In genomic region chr7:109507119-109507518, GRCm38 (mm10) we compare ENCODE assay signal across 11 mouse cellular contexts. TPM values are rescaled to one million over a fixed set of nuclear protein-coding genes. Genes with fewer than 3 reads are reported as not detected.
DNase-seq lines count a peak whose midpoint lies in the region; ATAC-seq and TF ChIP-seq lines count a peak whose summit lies in the region.
"Had no signal": no experiment of that assay in that cellular context is flagged by ENCODE, and none has a peak within 500 bp of the region (broad histone marks: within the 10 kb centered on the region; RNA-seq: fewer than 3 reads in every experiment).

No protein-coding gene starts in this region.

- peak; percentile 14 for DNase-seq in lung, postnatal 0 days (ENCODE audit: low spot score)
- no peak for DNase-seq in lung, postnatal 14 days
- no peak for DNase-seq in forebrain, embryonic 10.5 days (ENCODE audit: extremely low spot score, low spot score)
- DNase-seq in limb, embryonic 11.5 days (ENCODE audit: low spot score), result peak; percentile 60
- peak; percentile 43 for DNase-seq in retina, embryonic 14.5 days (ENCODE audit: low spot score)
- DNase-seq in frontal cortex, postnatal 25 days (ENCODE audit: low spot score in 2 of 2), result no peak
- DNase-seq in left cerebral cortex, postnatal 36 days (ENCODE audit: low spot score in 2 of 2), result no peak
- DNase-seq in heart, adult 8-10 months (ENCODE audit: low spot score), result no peak
- DNase-seq: lung, postnatal 10 days; thymus, adult 18-20 months had no signal

- H3K27me3 ChIP-seq in lung, postnatal 0 days (replicated peaks; ENCODE audit: insufficient read depth, low read length), result no peaks in the 10 kb centered on the region
- H3K27me3 ChIP-seq in forebrain, embryonic 10.5 days (ENCODE audit: poor library complexity, severe bottlenecking), result no peaks in the 10 kb centered on the region
- no peaks in the 10 kb centered on the region for H3K27me3 ChIP-seq in limb, embryonic 11.5 days (ENCODE audit: control insufficient read depth, insufficient read depth, low read length)
- H3K27me3 ChIP-seq: embryonic facial prominence, embryonic 15.5 days had no signal

- no peak overlapping the region for H3K9ac ChIP-seq in lung, postnatal 0 days (replicated peaks; ENCODE audit: low read depth)
- no peak overlapping the region; the same call in 1 of the 2 replicates for H3K9ac ChIP-seq in limb, embryonic 11.5 days (ENCODE audit: low read length)
- H3K9ac ChIP-seq: embryonic facial prominence, embryonic 15.5 days had no signal

- no peak overlapping the region for H3K4me3 ChIP-seq in lung, postnatal 0 days (ENCODE audit: low read depth, low read length)
- H3K4me3 ChIP-seq in forebrain, embryonic 10.5 days, result peak overlapping the region; percentile 27
- H3K4me3 ChIP-seq in limb, embryonic 11.5 days (ENCODE audit: low read depth, low read length), result no peak overlapping the region
- H3K4me3 ChIP-seq: embryonic facial prominence, embryonic 15.5 days had no signal

- no peak for ATAC-seq in lung, postnatal 0 days
- ATAC-seq in limb, embryonic 11.5 days (ENCODE audit: insufficient number of reproducible peaks, low FRiP score, low TSS enrichment, low read depth), result peak; percentile 31; the same call in 1 of the 2 replicates

- H3K4me1 ChIP-seq in lung, postnatal 0 days (ENCODE audit: insufficient read depth, low read depth, low read length), result no peaks in the 10 kb centered on the region; the same call in 1 of the 2 replicates
- H3K4me1 ChIP-seq in forebrain, embryonic 10.5 days, result peaks cover 20% of the 10 kb centered on the region
- H3K4me1 ChIP-seq in limb, embryonic 11.5 days (ENCODE audit: control insufficient read depth, insufficient read depth, low read length), result peaks cover 6% of the 10 kb centered on the region; the same call in 1 of the 2 replicates

- no peak for TF ChIP-seq EP300 in lung, postnatal 0 days (IDR thresholded peaks at IDR 0.05)

- TF ChIP-seq CTCF in lung, postnatal 0 days (IDR thresholded peaks at IDR 0.05), result no peak

- H3K4me2 ChIP-seq in lung, postnatal 0 days (replicated peaks; ENCODE audit: low read depth, low read length), result no peak overlapping the region
- H3K4me2 ChIP-seq in limb, embryonic 11.5 days (ENCODE audit: low read depth, severe bottlenecking), result no peak overlapping the region
- H3K4me2 ChIP-seq: embryonic facial prominence, embryonic 15.5 days had no signal

- no peak overlapping the region for H3K27ac ChIP-seq in lung, postnatal 0 days (ENCODE audit: low read length)
- H3K27ac ChIP-seq in forebrain, embryonic 10.5 days, result peak overlapping the region; percentile 74
- no peak overlapping the region for H3K27ac ChIP-seq in limb, embryonic 11.5 days (replicated peaks; ENCODE audit: low read depth, low read length)
- H3K27ac ChIP-seq: embryonic facial prominence, embryonic 15.5 days had no signal

- H3K36me3 ChIP-seq in lung, postnatal 0 days (ENCODE audit: insufficient read depth, low read length), result no peaks in the 10 kb centered on the region
- no peaks in the 10 kb centered on the region for H3K36me3 ChIP-seq in forebrain, embryonic 10.5 days (replicated peaks)
- H3K36me3 ChIP-seq in limb, embryonic 11.5 days (ENCODE audit: control insufficient read depth, insufficient read depth, low read length), result no peaks in the 10 kb centered on the region
- H3K36me3 ChIP-seq: embryonic facial prominence, embryonic 15.5 days had no signal

- intact Hi-C loops in left cerebral cortex, postnatal 36 days (cut with DNase I), result no loop called here

- H3K9me3 ChIP-seq in lung, postnatal 0 days (ENCODE audit: low read length), result no peaks in the 10 kb centered on the region
- no peaks in the 10 kb centered on the region for H3K9me3 ChIP-seq in forebrain, embryonic 10.5 days
- H3K9me3 ChIP-seq in limb, embryonic 11.5 days (ENCODE audit: control insufficient read depth, low read length), result no peaks in the 10 kb centered on the region
- H3K9me3 ChIP-seq: embryonic facial prominence, embryonic 15.5 days had no signal

- WGBS in lung, postnatal 0 days, result 7% methylated on average over 8 of the region's 8 CpGs
- WGBS in forebrain, embryonic 10.5 days, result 3% methylated on average over 8 of the region's 8 CpGs
- 4% methylated on average over 8 of the region's 8 CpGs for WGBS in limb, embryonic 11.5 days

RNA-seq across cellular contexts. Expression of gene Trim66, which starts 0.8 kb away (rescaled TPM):
- 0.04 TPM in 2 replicates for polyA plus RNA-seq in lung, postnatal 0 days (2015; fragmentation: Nextera tagmentation; extraction: Ambion mirVana)
- polyA plus RNA-seq in forebrain, embryonic 10.5 days (2016; fragmentation: Nextera tagmentation; extraction: Ambion mirVana), result 0.06 and 0.09 TPM in 2 replicates
- 0.03 TPM in 1 of 2 replicates, not detected in the other for polyA plus RNA-seq in limb, embryonic 11.5 days (2014; fragmentation: Nextera tagmentation; extraction: Ambion mirVana)
- total RNA-seq in left cerebral cortex, postnatal 36 days (2021), result 10 to 100 TPM; 18.0 to 19.4 TPM
- total RNA-seq in heart, adult 8-10 months (2022), result under 1 TPM; 0.13 to 0.37 (median 0.15) TPM

RNA-seq across cellular contexts. Expression of gene Rpl27a, which starts 11.8 kb away (rescaled TPM):
- polyA plus RNA-seq in lung, postnatal 0 days (2015; fragmentation: Nextera tagmentation; extraction: Ambion mirVana), result 108 and 110 TPM in 2 replicates
- 133 and 134 TPM in 2 replicates for polyA plus RNA-seq in forebrain, embryonic 10.5 days (2016; fragmentation: Nextera tagmentation; extraction: Ambion mirVana)
- 137 and 156 TPM in 2 replicates for polyA plus RNA-seq in limb, embryonic 11.5 days (2014; fragmentation: Nextera tagmentation; extraction: Ambion mirVana)
- 100 to 1,000 TPM; 130 to 132 TPM for total RNA-seq in left cerebral cortex, postnatal 36 days (2021)
- total RNA-seq in heart, adult 8-10 months (2022), result 100 to 1,000 TPM in 2 of 4 experiments, 10 to 100 TPM in 2; 82.2 to 125 (median 99.4) TPM

Comparison
In these comparisons a context has a peak if more than half of its experiments do, and no peak if none do; other contexts are left out.
1. DNase-seq: peak in lung, postnatal 0 days (single experiment), limb, embryonic 11.5 days (single experiment) and retina, embryonic 14.5 days (single experiment); none in lung, postnatal 14 days (single experiment), forebrain, embryonic 10.5 days (single experiment), frontal cortex, postnatal 25 days (0 of 2), left cerebral cortex, postnatal 36 days (0 of 2) and heart, adult 8-10 months (single experiment).